Mouse (Mus musculus): ENCODE measurements at regions not wholly inside any gene's neighbourhood (a gene's known extent, or its start where the extent isn't known, plus 50 kb on each side); places are given as distances from the start of the nearest gene placed in this dataset.

GRCm38 (mm10) chr14:103969305-103969704 is 125.1 kb upstream of the Ednrb start:
- no peak for ATAC-seq (ENCODE audit: low read depth)
- Histone ChIP-seq H3K36me3 (ENCODE audit: control insufficient read depth, insufficient read depth, low read length) (no peaks in the 10 kb centered on the region), H3K27me3 (ENCODE audit: control insufficient read depth, insufficient read depth, low read length) (no peaks in the 10 kb centered on the region), H3K9me3 (ENCODE audit: control insufficient read depth, low read length) (no peaks in the 10 kb centered on the region), H3K27ac (ENCODE audit: low read depth, low read length) (no peak overlapping the region), H3K4me1 (ENCODE audit: control insufficient read depth, insufficient read depth, low read length) (no peaks in the 10 kb centered on the region), H3K9ac (replicated peaks; ENCODE audit: low read depth, low read length) (no peak overlapping the region), H3K4me2 (ENCODE audit: low read depth, low read length) (no peak overlapping the region), H3K4me3 (ENCODE audit: low read depth, low read length) (no peak overlapping the region)
- 75% methylated on average over 2 of the region's 2 CpGs for WGBS

- no peak overlapping the region for H3K4me2 ChIP-seq (ENCODE audit: low read depth, low read length)
- H3K9me3 ChIP-seq (ENCODE audit: control insufficient read depth, low read length) = no peaks in the 10 kb centered on the region
- no peak overlapping the region for H3K4me3 ChIP-seq (ENCODE audit: low read depth, low read length)
- H3K4me1 ChIP-seq (ENCODE audit: control insufficient read depth, insufficient read depth, low read length) = no peaks in the 10 kb centered on the region
- H3K27me3 ChIP-seq (ENCODE audit: control insufficient read depth, insufficient read depth, low read length) = no peaks in the 10 kb centered on the region
- 47% methylated on average over 2 of the region's 2 CpGs for WGBS
- no peak for ATAC-seq (ENCODE audit: low read depth)
- no peak overlapping the region for H3K27ac ChIP-seq (ENCODE audit: low read depth, low read length)
- H3K9ac ChIP-seq (replicated peaks; ENCODE audit: low read depth, low read length) = no peak overlapping the region
- H3K36me3 ChIP-seq (ENCODE audit: control insufficient read depth, insufficient read depth, low read length) = no peaks in the 10 kb centered on the region
Measured at GRCm38 (mm10) chr14:103966293-103966692, 122.1 kb upstream of the Ednrb start.

GRCm38 (mm10) chr14:103962303-103962881 is 118.2 kb upstream of the Ednrb start:
- Histone ChIP-seq H3K4me1 (ENCODE audit: control insufficient read depth, insufficient read depth, low read length) (no peaks in the 10 kb centered on the region), H3K27me3 (ENCODE audit: control insufficient read depth, insufficient read depth, low read length) (no peaks in the 10 kb centered on the region), H3K27ac (ENCODE audit: low read depth, low read length) (no peak overlapping the region), H3K36me3 (ENCODE audit: control insufficient read depth, insufficient read depth, low read length) (no peaks in the 10 kb centered on the region), H3K9me3 (ENCODE audit: control insufficient read depth, low read length) (no peaks in the 10 kb centered on the region), H3K9ac (replicated peaks; ENCODE audit: low read depth, low read length) (no peak overlapping the region), H3K4me3 (ENCODE audit: low read depth, low read length) (no peak overlapping the region), H3K4me2 (ENCODE audit: low read depth, low read length) (no peak overlapping the region)
- no peak for ATAC-seq (ENCODE audit: low read depth)
- WGBS = 86% methylated on average over 11 of the region's 11 CpGs

DNA sequence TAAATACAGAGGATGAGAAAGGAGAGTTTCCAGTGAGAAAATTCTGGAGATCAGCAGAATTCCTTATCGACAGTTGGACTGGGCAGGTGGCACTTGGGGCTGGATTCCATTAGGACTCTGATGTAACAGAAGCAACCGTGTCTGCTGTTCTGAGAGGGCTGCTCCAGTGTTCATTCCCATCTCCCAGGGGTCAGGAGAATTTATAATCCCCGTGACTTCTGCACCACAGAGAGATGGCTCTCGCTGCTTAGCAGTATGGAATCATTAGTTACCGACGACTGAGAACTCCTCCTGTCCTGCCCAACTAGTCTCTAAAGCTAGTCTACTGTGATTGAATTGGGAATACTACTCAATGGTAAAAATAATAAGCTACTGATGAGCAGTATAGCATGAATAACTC is 107.7 kb upstream of the Ednrb start:
- no peak overlapping the region for H3K27ac ChIP-seq (ENCODE audit: low read depth, low read length)
- no peaks in the 10 kb centered on the region for H3K4me1 ChIP-seq (ENCODE audit: control insufficient read depth, insufficient read depth, low read length)
- no peak for ATAC-seq (ENCODE audit: low read depth)
- no peak overlapping the region for H3K4me3 ChIP-seq (ENCODE audit: low read depth, low read length)
- H3K36me3 ChIP-seq (ENCODE audit: control insufficient read depth, insufficient read depth, low read length) = no peaks in the 10 kb centered on the region
- H3K9me3 ChIP-seq (ENCODE audit: control insufficient read depth, low read length) = no peaks in the 10 kb centered on the region
- 66% methylated on average over 6 of the region's 6 CpGs for WGBS
- H3K27me3 ChIP-seq (ENCODE audit: control insufficient read depth, insufficient read depth, low read length) = no peaks in the 10 kb centered on the region
- H3K9ac ChIP-seq (replicated peaks; ENCODE audit: low read depth, low read length) = no peak overlapping the region
- no peak overlapping the region for H3K4me2 ChIP-seq (ENCODE audit: low read depth, low read length)

DNA sequence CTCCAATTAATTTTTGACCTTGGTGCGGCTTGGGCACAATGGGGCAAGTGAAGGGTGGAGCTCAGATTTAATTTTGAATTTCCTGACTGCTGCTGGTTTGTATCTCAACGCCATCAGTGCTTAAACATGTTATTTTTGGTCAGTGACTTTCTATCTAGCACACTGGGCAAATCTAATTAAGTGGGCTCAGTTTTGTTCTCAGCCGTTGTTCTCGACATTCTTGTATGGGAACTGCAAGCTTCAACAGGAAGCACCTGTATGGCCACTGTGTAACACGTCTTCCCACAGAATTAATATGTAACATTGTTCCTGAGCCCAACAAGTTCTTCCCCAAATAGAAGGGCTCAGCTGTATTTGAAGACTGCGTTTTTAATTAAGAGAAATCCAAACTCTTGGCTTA is 105.7 kb upstream of the Ednrb start:
- H3K4me1 ChIP-seq (ENCODE audit: control insufficient read depth, insufficient read depth, low read length) = no peaks in the 10 kb centered on the region
- no peaks in the 10 kb centered on the region for H3K9me3 ChIP-seq (ENCODE audit: control insufficient read depth, low read length)
- ATAC-seq (ENCODE audit: low read depth) = no peak
- no peaks in the 10 kb centered on the region for H3K36me3 ChIP-seq (ENCODE audit: control insufficient read depth, insufficient read depth, low read length)
- no peak overlapping the region for H3K4me2 ChIP-seq (ENCODE audit: low read depth, low read length)
- no peak overlapping the region for H3K9ac ChIP-seq (replicated peaks; ENCODE audit: low read depth, low read length)
- WGBS = 55% methylated on average over 6 of the region's 6 CpGs
- no peak overlapping the region for H3K27ac ChIP-seq (ENCODE audit: low read depth, low read length)
- no peaks in the 10 kb centered on the region for H3K27me3 ChIP-seq (ENCODE audit: control insufficient read depth, insufficient read depth, low read length)
- H3K4me3 ChIP-seq (ENCODE audit: low read depth, low read length) = no peak overlapping the region

DNA sequence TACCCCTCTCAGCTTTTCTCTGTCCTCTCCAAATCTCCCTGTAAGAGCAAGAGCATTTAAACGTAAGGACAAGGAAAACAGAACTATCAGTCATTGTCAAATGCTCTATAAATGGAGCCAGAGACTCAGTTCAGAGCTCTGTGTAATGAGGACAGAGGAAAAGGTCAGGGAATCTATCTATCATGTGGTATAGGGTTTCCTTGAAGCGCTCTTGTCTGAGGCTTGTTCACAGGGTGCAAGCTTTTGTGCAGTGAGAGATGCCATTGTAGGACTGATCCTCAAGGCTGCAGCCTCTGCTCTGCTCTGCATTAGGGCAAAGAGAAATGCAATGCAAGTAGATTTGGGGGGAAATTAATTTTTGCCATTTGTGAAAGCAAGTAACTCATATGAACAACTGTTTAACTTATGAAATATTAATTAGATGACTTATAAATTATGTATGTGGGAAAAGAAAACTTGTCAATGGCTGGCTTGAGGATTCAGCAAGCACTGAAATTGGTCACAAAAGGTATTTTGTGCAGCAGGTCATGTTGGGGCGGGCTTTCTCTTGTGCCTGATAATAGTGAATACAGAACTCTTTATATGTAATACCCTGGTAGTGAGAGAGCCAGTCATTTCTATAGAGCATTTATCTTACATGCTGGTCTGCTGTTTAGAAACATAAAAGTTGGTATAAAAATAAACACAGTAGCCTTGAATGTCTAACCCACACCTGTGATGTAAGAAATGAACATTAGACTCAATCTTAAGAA is 104.0 kb upstream of the Ednrb start:
- H3K9me3 ChIP-seq (ENCODE audit: control insufficient read depth, low read length) = no peaks in the 10 kb centered on the region
- 0 out of 2 replicates have a peak, but pooled peaks have one; percentile 69 for ATAC-seq (ENCODE audit: low read depth)
- no peak overlapping the region for H3K4me2 ChIP-seq (ENCODE audit: low read depth, low read length)
- no peak overlapping the region for H3K9ac ChIP-seq (replicated peaks; ENCODE audit: low read depth, low read length)
- H3K27me3 ChIP-seq (ENCODE audit: control insufficient read depth, insufficient read depth, low read length) = no peaks in the 10 kb centered on the region
- no peaks in the 10 kb centered on the region for H3K36me3 ChIP-seq (ENCODE audit: control insufficient read depth, insufficient read depth, low read length)
- no peak overlapping the region for H3K27ac ChIP-seq (ENCODE audit: low read depth, low read length)
- no peaks in the 10 kb centered on the region for H3K4me1 ChIP-seq (ENCODE audit: control insufficient read depth, insufficient read depth, low read length)
- H3K4me3 ChIP-seq (ENCODE audit: low read depth, low read length) = no peak overlapping the region
- WGBS = 8% methylated on average over 3 of the region's 3 CpGs

DNA sequence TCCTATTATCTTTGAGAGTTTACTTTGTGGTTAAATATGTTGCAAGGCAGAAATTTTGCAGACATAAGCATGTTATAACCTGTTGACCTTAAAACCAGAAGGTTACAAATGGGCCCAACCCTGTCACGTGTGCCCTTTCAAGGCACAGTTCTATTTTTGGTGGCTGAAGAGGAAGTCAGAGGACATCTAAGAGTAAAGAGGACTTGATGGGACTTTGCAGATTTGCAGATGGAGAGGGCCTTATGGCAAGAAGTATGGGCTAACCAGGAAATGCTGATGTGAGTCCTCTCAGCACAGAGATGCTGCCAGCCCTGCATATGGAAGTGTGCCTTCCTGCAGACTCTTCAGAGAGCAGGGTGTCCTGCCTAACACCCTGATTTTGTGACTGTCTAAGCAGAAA is 101.6 kb upstream of the Ednrb start:
- H3K9ac ChIP-seq (replicated peaks; ENCODE audit: low read depth, low read length) = no peak overlapping the region
- no peak overlapping the region for H3K4me2 ChIP-seq (ENCODE audit: low read depth, low read length)
- H3K27me3 ChIP-seq (ENCODE audit: control insufficient read depth, insufficient read depth, low read length) = no peaks in the 10 kb centered on the region
- no peaks in the 10 kb centered on the region for H3K36me3 ChIP-seq (ENCODE audit: control insufficient read depth, insufficient read depth, low read length)
- H3K9me3 ChIP-seq (ENCODE audit: control insufficient read depth, low read length) = no peaks in the 10 kb centered on the region
- H3K27ac ChIP-seq (ENCODE audit: low read depth, low read length) = no peak overlapping the region
- ATAC-seq (ENCODE audit: low read depth) = no peak
- H3K4me3 ChIP-seq (ENCODE audit: low read depth, low read length) = no peak overlapping the region
- WGBS = 78% methylated on average over 1 of the region's 1 CpGs
- no peaks in the 10 kb centered on the region for H3K4me1 ChIP-seq (ENCODE audit: control insufficient read depth, insufficient read depth, low read length)

DNA sequence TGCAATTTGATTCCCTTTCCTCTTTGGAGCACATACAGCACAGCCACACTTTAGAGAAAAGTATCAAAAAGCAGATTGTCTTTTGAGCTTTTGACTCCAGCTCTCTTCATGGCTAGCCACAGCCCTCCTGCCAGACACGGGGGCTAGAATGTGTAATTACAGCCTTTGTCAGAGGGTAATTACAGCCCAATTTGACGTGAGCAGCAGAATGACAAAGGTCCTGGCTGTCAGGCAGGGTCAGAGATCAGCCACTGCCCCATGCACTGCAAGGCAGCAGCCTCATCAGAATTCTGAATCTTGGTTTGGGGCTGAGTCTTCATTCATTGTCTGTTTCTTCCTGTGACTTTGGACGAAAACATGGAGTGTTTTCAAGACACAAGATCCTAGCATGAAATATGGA is 95.7 kb upstream of the Ednrb start:
- Histone ChIP-seq H3K4me3 (ENCODE audit: low read depth, low read length) (no peak overlapping the region), H3K4me2 (ENCODE audit: low read depth, low read length) (no peak overlapping the region), H3K27ac (ENCODE audit: low read depth, low read length) (no peak overlapping the region), H3K9me3 (ENCODE audit: control insufficient read depth, low read length) (no peaks in the 10 kb centered on the region), H3K9ac (replicated peaks; ENCODE audit: low read depth, low read length) (no peak overlapping the region), H3K27me3 (ENCODE audit: control insufficient read depth, insufficient read depth, low read length) (no peaks in the 10 kb centered on the region), H3K36me3 (ENCODE audit: control insufficient read depth, insufficient read depth, low read length) (no peaks in the 10 kb centered on the region), H3K4me1 (ENCODE audit: control insufficient read depth, insufficient read depth, low read length) (no peaks in the 10 kb centered on the region)
- ATAC-seq (ENCODE audit: low read depth) = no peak
- WGBS = 6% methylated on average over 3 of the region's 3 CpGs

- H3K4me3 ChIP-seq (ENCODE audit: low read depth, low read length) = no peak overlapping the region
- no peak overlapping the region for H3K27ac ChIP-seq (ENCODE audit: low read depth, low read length)
- no peaks in the 10 kb centered on the region for H3K36me3 ChIP-seq (ENCODE audit: control insufficient read depth, insufficient read depth, low read length)
- H3K9me3 ChIP-seq (ENCODE audit: control insufficient read depth, low read length) = no peaks in the 10 kb centered on the region
- H3K4me2 ChIP-seq (ENCODE audit: low read depth, low read length) = no peak overlapping the region
- 78% methylated on average over 5 of the region's 5 CpGs for WGBS
- no peak for ATAC-seq (ENCODE audit: low read depth)
- H3K27me3 ChIP-seq (ENCODE audit: control insufficient read depth, insufficient read depth, low read length) = no peaks in the 10 kb centered on the region
- H3K9ac ChIP-seq (replicated peaks; ENCODE audit: low read depth, low read length) = no peak overlapping the region
- H3K4me1 ChIP-seq (ENCODE audit: control insufficient read depth, insufficient read depth, low read length) = no peaks in the 10 kb centered on the region
Measured at GRCm38 (mm10) chr14:103938937-103939336, 94.7 kb upstream of the Ednrb start.

All from neural tube, embryonic 14.5 days (tissue).